Mouse (Mus musculus) kidney, adult 2 months (tissue): ENCODE data around the gene Smyd1.

ENCODE experiments used
- CTCF ChIP-seq: fragments of 200-500 bp; conservative IDR thresholded peaks from 2 replicates; pipeline ENCODE4 v1.5.1; 2011; ENCODE audit warnings: low read depth, mild to moderate bottlenecking, control low read depth, low read length, moderate library complexity, mixed read lengths; ENCODE audit not compliant: insufficient read depth, insufficient read length
- POLR2A ChIP-seq: fragments of 200-500 bp; IDR thresholded peaks from one replicate; pipeline ENCODE4 v1.6.1; 2011; ENCODE audit warnings: low read depth, low read length, control low read depth

GRCm38 (mm10) chr6:71242811-71243210 is 79.2 kb downstream of the Smyd1 start:
- no peak for TF ChIP-seq POLR2A
- no peak for TF ChIP-seq CTCF
